Mouse (Mus musculus) ZHBTc4 (cell line): ENCODE data around the gene Doc2b.
A peak's percentile ranks its signal among the peaks of the same experiment; 100 is the strongest.
"Not testable (repeated sequence)": the region's sequence is repeated elsewhere in the genome, so short reads cannot be mapped to it uniquely, and the experiment has no call there.

Experiments
- DNase-seq: peaks from one replicate; pipeline ENCODE4 v3.0.0-alpha.2; 2011; ENCODE audit warnings: low read depth, low spot score

The Doc2b gene

DNA sequence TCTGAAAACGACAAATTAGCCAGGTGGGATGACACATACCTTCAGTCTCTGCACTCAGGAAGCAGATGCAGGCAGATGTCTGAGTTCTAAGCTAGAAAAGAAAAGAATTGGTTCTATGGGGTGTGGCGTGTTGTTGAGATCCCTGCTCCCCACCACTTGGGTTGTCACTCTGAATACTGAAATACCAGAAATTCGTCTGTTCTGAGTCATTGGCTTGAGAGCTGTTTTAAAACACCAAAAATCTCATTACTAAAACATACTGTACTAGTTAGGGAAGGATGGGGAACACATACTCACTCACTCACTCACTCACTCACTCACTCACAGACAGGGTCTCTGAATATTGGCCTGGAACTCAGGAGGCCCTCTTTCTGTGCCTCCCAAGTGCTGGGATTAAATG is 58.9 kb downstream of the Doc2b start:
- no peak for DNase-seq

DNA sequence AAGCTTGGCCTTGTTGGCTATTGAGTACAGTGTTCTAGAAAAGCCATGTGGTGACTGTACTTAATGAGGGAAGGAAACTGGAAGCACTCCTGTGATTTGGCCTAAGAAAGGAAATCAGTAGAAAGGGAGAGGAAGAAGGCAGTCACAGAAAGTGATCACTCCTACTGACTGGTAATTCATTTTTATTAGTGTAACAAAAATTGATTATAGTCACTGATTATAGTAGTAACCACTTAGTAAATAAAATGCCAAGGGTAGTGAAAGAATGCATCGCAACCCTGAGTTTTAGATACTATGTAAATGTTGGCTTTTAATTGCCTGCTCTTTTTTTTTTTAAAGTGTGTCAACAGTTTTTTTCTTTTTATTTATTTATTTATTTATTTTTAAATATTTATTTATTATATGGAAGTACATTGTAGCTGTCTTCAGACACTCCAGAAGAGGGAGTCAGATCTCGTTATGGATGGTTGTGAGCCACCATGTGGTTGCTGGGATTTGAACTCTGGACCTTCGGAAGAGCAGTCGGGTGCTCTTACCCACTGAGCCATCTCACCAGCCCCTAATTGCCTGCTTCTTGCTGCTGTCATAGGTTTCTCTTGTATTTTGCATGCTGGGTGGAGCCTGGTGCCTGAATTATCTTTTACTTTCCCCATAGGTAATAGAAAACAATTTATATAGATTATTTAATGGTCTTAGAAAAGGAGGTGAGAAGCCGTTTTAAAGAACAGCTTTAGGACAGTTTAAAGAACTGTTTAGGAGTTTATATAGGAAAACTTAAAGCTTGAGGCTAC is 60.2 kb downstream of the Doc2b start:
- no peak for DNase-seq

DNA sequence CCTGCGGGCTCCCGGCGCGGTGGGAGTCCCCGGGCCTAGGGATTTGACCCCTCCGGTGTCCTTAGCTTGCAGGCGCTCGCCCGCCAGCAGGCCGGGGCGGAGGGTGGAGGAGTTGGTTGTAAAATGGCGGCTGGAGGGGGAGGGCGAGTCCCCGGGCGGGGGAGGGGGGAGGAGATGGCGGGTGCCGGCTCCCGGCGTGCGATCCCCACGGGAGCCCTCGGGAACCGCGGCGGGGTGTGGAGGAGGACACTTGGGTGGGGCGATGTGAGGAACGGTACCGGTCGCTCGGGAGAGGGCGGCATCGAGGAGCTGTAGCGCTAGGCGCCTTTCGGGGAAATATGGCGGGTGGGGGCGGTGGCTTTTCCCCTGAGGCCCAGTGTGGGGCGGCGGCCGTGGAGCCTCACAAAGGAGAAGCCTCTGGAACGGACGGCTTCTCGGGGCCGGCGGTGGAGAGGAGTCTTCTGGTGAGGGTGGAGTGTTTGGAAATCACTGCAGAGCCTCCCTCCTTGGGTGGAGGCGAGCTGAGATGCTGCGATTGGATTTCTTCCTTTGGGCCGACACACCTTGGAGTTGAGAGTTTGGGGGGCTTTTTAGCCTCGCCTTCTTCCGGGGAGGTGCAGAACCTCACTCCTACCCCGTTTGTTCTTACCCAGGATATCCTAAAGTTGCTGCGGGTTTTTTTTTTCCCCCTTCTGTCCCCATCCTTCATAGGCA is 62.5 kb downstream of the Doc2b start:
- DNase-seq, result peak; percentile 65

DNA sequence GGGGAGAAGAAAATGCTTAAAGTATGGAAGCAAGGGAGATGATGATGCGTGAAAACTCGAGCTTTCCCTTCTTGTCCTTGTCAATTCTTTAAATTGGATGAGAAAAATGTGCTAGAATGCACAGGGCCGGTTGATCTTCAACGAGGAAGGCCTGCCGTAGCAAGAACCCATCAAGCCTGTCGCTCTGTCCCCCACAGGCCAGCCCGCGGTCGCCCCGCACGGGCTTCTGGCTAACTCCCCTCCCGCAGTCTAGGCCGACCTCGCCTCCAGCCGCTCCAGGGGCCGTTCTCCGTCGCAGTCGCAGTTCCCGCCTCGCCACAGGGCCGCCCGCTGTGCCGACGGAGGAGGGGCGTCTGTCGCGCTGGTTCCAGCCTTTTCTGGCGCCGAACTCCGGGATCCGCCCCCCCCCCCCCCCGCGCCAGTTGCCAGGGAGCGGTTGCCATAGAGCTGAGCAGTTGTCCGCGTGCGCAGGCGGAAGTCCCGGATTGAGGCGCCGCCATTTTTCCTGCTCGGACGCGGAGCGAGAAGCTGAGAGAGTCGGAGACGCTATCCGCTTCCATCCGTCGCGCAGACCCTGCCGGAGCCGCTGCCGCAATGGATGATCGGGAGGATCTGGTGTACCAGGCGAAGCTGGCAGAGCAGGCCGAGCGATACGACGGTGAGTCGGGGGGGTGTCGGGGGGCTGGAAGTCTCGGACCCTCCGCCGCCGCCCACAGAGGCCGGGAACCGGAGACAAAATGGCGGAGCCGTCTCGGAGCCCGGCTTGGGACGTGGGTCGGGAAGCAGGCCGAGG is 63.2 kb downstream of the Doc2b start, which contains the start of gene Ywhae:
TSS of gene Ywhae (plus strand) at position 436 of the 793 bp plus-strand sequence.
- DNase-seq, result peak; percentile 98

DNA sequence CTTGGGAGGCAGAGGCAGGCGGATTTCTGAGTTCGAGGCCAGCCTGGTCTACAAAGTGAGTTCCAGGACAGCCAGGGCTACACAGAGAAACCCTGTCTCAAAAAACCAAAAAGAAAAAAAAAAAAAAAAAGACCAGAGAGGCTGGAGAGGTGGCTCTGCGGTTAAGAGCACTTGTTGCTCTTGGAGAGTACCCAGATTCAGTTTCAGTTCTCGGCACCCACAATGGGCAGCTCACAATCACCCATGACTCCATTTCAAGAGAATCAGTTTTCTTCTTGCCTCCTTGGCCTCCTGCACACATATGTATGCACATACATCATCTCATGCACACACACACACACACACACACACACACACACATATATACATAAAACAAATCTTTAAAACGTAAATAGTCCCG is 68.2 kb downstream of the Doc2b start:
- DNase-seq, result not testable (repeated sequence)

DNA sequence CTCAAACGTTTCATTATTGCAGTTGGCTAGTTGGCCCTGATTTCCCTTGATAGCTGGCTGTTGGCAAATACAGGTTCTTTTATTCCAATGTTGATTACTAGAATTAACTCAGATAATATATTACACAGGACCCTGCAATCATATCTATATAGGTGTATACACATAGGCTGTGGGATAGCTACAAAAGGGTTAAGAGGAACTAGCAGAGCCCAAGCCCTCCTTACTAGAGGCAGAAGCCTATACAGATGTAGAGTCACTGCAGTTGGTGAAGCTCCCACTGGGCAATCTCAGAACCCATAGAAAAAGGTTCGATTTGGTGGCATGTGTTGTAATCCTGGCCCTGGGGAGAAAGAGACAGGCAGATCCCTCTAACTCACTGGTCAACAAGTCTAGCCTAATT is 68.7 kb downstream of the Doc2b start:
- DNase-seq, result no peak

DNA sequence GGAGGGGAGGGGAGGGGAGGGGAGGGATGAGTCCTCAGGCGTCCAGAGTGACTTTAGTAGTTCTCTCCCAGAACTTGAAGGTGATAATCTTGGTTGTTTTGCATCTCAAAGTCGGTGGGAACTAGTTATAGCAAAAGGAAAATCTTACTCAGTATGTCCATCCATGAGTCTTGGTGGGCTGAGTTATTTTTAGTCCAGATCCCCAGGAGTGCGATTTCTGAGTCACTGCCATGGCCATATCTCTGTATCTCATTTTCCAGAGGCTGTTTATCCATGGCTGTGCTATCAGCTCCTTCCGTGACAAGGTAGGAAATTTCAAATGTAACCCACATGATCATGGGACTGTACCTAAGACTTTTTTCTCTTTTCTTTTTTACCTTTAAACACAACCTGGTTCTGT is 73.5 kb downstream of the Doc2b start:
- DNase-seq, result no peak
